Mouse (Mus musculus): ENCODE measurements around the gene Fut2.
"Not testable (repeated sequence)": the region's sequence is repeated elsewhere in the genome, so short reads cannot be mapped to it uniquely, and the experiment has no call there.

The Fut2 gene

DNA sequence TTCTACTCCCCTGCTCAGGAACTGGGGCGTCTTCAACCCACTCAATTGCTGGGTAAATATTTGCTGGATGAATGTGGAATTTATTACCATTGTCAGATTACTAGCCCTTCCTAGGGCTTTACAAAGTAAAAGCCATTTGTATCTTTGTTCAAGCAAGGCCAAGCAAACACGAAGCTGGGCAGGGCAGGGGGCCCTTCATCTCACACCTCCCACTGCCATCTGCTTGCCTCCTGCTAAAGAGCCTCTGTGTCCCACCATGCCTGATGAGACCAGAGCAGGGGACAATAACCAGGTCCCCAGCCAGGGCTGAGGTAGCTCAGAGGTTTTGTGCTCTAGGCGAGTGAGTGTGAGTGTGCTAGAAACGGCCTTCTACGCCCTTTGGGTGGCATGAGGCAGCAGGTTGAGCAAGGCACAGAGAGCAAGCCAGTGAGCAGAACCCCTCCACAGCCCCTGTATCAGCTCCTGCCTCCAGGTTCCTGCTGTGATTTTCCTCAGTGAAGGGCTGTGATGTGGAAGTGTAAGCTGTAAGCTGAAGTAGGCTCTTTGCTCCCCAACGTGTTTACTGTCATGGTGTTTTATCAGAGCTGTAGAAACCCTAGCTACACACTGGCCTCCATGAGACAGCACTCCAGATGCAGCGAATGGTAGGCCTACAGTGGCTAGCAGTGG lies 11.6 kb upstream of the Fut2 start:
- no peak for DNase-seq (ENCODE audit: low read depth)

DNA sequence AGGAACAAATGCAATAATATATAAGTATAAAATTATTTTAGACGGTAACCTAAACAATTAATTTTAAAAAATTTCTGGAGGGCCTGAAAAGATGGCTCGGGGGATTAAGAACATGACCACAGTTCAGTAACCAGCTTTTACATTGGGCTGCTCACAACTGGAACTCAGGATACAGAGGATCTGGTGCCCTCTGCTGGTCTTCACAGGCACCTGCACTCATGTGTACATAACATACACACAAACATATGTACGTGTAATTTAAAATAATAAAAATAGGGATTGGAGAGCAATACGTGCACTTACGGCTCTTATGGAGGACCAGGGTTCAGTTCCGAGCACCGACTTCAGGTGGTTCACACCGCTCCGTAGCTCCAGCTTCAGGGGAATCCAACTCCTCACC lies 2.7 kb upstream of the Fut2 start:
- no peak for DNase-seq (ENCODE audit: low read depth)

DNA sequence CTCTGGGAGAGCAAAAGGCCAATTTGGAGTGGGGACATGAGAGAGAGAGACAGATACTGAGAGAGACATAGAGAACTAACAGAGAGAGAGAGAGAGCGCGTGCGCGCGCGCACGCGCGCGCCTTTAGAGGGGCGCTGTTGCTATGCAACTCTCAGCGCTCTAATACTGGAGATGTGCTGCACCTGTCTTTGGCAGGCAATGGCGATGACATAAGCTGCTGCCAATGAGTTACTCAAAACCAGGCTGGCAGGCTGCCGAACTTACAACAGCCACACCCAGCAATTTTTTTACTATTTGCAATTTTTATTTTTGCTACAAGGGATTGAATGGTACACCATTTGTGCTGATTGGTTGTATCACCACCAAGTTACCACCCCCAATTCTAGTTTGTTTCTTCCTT lies 1.6 kb upstream of the Fut2 start:
- DNase-seq (ENCODE audit: low read depth), result no peak

DNA sequence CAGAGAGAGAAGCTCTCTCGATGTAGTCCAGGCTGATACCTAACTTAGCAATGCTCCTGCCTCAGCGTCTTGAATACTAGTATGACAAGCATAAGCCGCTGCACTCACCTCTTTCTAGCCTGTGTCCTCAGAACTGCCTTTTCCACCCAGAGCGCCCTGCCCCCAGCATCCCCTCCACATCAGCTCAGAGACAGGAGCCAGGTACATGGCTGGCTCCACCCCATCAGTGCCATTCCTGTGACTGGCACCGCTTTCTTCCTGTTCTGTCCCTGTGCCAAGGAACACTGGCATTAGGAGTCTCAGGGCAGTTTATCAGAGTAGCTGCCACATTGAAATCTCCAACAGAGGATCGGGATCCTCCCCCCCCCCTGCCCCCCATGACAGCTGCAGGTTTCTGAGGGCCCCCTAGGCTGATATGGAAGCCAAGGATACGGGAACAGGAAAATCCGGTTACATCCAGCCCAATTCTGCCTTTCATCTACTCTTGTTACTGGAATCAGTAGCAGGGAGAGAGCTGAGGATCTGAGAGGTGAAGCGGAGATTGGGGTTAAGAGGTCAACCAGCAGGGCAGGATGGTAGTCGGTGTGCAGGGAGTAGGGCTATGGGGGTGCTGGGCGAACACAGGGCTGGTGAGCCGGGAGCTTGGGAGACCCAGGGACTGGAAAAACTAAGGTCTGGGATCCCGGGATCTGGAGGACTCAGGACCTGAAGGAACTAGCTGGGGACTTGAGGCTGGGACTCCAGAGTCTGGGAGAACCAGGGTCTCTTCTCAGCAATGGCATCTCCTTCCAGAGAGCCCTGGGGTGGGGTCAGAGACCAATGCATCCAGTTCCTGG lies 673 bp downstream of the Fut2 start:
- no peak for DNase-seq (ENCODE audit: low read depth)

DNA sequence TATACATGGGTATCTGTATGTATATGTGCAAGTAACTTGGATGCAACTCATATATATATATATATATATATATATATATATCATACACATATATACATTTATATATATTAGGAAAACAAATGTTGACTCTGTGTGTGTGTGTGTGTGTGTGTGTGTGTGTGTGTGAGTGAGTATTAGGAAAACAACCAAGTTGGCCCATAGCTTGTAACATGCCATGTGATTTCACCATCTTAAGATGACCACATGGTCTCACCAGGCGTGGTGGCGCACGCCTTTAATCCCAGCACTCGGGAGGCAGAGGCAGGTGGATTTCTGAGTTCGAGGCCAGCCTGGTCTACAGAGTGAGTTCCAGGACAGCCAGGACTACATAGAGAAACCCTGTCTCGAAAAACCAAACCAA lies 4.5 kb downstream of the Fut2 start:
- not testable (repeated sequence) for DNase-seq (ENCODE audit: low read depth)

DNA sequence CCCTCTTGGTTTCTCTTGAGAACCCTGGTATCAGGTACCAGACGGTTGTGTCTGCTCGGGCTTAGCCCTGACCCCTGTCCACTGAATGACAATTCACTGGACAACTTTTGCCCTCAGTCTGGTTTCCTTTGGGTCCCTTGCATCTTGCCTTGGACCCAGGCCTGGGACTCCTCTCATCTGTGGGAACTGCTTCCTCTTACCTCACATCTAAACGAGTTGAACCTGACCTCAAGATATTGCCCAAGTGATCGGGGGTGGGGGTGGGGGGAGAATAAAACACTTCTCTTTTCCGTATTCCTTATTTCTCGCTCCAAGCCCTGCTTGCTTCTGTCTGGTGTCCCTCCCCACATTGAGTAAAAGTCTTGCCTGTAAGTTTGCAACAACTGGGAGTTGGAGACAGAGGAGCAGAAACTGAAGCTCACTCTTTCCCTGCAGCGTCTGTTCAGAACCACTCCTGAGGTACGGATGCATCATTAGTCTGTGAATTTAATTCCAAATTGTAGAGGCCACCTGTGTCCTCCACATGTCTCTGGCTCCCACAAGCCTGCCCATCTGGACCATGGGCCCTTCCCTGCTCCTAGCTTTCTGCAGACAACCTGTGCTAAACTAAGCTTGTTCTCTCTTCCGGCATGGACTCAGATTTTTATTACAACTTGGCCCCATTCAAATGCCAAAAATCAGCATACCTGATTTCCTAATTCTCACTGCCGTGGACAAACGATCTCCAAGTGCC lies 5.3 kb downstream of the Fut2 start:
- DNase-seq (ENCODE audit: low read depth), result no peak

DNA sequence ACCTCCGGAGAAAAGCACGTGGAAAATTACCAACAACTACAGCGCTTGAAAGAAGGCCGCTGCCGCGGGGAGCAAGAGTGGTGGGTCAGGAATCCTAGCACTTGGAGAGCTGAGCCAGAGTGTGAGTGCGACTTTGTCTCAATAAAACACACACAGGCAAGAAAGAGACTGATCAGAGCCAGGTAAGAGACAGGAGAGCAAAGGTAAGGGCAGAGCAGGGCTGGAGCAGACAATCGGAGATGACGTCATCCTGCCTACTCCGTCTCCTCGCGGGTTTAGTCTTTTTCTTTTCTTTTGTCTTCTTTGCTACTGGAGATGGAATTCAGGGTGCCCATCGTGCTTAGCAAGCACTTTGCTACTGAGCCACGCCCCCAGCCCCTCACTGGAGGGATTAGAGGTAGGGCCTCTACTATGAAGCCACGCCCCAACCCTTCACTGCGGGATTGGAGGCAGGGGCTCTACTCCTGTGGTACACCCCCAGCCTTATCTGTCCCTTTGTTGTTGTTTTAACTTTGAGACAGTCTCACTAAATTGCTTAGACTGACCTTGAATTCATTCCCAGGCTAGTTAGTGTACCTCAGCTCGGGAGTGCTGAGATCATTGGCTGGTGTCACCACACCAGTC lies 11.7 kb downstream of the Fut2 start:
- DNase-seq (ENCODE audit: low read depth), result no peak

DNA sequence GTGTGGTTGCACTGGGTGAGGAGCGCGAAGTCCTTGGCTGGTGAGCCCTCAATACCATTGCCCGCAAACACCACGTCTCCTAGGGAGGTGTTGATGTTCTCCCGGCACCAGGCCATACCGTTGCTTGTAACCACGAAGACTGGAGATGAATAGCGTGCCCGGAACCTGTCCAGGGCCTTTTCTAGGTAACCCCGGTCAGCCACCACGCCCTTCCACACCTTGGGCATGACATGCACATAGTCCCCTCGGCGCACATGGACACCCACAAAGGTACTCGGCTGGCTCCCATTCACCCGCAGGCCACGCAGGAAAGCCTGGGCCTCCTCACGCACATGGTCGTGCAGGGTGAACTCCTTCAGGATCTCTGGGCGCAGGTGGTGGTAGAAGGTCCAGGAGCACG lies 15.7 kb downstream of the Fut2 start:
- not testable (repeated sequence) for DNase-seq (ENCODE audit: low read depth)

DNA sequence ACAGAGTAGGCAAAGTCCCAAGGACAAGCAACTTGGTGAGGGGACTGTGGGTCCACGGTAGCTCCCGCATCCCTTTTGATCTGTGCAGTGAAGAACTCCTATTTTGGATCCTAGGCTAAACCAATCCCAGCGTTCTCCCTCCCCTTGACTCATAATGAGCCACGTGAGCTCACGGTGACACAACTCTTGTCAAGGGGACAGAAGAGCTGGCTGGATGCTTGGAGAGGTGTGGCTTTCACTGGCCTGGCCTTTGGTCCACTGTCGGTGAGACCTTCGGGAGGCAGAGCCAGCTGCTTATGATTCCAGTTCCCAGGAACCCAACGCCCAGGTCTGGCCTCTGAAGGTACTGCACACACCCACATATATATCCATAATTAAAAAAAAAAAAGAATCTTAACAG lies 16.8 kb downstream of the Fut2 start:
- DNase-seq (ENCODE audit: low read depth), result no peak

DNA sequence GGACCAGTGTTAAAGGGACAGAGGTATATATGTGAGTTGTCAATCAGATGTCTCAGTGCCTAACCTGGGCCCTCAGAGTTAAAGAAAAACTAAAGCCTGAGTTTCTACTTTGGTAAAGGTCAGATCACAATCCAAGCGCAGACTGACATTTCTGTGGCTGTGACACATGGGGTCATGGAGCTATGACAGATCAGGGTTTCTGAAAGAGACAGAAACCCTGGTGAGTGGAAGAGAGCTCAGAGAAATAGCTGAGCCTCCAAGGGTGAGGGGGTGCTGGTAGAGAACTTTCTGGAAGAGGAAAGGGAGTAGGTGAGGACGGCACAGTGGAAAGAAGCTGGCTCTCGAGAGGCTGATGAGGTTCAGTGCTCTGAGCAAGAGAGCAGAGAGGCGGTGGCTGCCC lies 19.5 kb downstream of the Fut2 start:
- no peak for DNase-seq (ENCODE audit: low read depth)

DNA sequence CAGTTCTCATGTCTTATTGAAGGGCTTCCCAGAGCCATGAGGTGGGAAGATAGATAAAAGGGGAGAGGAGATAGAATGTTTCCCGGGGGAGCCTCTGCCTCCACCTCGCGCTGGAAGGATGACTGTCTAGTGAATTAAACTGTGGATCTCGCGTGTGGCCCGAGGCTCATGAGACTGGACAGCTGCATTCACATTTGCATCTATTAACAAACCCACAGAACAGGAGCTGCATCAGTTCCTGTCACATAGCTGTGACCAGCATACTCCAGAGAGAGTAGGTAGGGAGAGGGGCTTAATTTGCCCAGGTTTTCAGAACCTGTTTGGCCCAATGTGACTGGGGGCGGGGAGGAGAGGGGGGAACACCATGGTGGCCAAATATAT lies 20.6 kb downstream of the Fut2 start:
- DNase-seq (ENCODE audit: low read depth), result no peak

DNA sequence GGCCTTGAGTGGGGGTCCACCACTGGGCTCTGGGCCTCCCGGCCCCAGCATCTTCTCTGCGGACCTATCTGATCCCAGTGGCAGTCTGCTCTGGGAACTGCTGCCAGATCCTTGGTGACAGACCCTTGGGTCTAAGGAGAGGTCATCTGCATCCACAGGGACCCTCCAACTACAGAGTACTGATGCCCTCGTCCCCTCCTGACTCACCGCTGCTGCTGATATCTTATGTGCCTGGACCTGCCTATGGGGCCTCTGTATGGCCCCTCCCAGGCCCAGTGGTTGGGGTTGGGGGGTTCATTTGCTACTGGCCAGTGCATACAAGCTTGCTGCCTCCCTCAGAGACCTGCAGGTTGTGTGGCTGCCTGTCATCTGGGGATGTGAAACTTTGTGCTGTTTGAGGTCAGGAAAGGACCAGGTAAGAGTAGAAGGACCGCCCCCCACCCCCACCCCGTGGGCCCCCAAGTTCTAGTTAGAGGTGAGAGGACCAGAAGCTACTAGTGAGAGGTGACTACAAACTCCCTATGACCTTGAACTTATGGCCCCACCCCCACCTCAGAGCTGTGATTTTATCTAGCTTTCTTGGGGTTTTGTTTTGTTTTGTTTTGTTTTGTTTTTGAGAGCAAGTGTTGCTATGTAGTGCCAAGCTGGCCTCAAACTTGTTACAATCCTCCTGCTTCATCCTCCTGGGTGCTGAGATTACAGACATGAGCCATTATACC lies 21.2 kb downstream of the Fut2 start:
- no peak for DNase-seq (ENCODE audit: low read depth)

DNA sequence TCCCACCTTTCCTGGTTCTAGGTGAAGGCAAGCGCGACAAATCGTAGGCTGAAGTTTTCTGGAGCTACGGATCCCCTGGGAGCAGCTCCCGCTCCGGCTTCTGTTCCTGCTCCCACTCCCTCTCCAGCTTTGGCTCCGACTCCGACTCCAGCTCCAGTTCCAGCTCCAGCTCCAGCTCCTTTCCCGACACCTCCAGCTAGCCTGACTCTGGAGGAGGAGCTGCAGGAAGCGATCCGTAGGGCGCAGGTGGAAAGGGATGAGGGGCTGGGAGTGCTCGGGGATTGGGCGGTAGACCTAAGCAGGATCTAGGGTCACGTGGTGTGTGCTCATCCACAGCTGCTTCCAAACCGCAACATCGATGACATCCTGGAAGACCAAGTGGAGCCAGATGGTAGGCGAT lies 22.0 kb downstream of the Fut2 start:
- no peak for DNase-seq (ENCODE audit: low read depth)

DNA sequence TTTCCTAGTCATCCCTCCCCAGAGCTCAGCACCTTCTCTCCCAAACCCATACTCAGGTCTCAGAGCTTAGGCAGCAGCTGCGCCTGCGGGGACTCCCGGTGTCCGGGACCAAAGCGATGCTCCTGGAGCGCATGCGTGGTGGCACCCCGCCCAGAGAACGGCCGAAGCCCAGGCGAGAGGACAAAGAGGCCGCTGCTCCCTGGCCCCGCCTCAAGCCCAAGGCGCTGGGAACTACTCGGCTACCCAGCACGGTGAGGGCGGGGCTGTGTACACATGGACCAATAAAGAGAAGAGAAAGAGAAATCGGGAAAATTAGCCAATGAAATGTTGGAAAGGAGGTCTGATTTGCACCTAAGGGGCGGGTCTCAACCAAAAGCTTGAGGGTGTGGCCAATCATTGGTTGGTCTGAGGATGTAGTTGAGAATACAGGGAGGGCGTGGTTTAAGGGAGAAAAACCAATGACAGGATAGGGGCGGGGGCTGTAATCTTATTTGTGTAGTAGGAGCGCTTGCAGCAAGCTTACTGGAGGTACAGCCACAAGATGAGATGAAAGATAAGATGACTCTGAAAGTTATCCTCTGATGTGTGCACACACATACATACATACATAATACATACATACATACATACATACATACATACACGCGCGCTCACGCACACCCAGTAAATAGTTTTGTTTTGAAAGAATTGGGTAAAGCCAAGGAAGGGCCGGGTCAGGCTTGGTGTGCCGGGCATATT lies 22.6 kb downstream of the Fut2 start:
- DNase-seq (ENCODE audit: low read depth), result peak; percentile 81

DNA sequence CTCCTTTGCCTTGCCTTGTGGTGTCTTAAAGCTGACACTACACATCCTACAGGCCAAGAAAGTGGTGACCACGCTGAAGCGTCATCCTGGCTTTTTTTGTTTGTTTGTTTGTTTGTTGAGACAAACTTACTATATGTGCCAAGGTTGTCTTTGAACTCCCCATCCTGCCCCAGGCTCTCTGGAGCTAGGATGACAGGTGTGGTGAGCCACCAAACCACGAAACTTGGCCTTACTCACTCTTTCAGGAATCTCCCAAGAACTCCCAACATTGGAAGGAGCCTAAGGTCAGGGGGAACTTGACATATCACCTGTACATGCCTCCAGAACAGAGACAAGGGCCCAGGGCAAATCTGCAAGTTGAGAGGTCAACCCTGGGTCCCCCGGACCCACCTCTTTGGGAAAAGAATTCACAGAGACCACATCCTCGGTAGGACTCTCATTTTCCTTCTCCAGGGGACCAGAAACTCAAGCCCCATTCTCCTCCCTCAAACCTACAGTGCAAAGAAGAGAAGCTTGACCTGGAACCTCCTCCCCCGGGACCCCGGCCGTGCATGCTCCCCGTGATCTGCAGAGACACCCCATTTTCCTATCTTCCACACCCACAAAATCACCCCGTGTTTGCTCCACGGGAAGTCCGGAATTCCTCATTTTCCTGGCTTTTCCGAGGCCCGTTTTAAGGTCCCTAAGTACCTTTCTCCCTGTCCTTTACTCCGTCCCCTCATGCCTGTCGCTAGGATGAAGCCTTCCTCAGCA lies 23.5 kb downstream of the Fut2 start:
- no peak for DNase-seq (ENCODE audit: low read depth)

DNA sequence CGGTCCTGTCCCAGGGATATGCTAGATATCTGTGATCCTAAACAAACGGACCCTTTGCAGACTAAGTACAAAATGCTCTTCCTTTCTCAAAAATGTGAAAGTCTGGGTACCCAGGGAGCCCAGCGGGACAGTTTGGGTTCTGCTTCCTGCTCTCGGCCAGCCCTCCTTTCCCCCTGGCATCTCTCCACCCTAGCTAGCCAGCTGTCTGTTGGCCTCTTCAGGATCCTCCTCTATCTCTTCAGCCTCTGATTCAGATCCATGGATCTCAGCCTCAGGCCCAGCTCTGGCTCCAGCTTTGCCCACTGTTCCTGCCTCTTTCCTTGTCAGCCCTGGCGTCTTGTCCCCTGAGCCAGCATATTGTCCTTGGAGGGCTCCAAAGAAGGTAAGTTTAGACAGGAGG lies 24.1 kb downstream of the Fut2 start:
- no peak for DNase-seq (ENCODE audit: low read depth)

DNA sequence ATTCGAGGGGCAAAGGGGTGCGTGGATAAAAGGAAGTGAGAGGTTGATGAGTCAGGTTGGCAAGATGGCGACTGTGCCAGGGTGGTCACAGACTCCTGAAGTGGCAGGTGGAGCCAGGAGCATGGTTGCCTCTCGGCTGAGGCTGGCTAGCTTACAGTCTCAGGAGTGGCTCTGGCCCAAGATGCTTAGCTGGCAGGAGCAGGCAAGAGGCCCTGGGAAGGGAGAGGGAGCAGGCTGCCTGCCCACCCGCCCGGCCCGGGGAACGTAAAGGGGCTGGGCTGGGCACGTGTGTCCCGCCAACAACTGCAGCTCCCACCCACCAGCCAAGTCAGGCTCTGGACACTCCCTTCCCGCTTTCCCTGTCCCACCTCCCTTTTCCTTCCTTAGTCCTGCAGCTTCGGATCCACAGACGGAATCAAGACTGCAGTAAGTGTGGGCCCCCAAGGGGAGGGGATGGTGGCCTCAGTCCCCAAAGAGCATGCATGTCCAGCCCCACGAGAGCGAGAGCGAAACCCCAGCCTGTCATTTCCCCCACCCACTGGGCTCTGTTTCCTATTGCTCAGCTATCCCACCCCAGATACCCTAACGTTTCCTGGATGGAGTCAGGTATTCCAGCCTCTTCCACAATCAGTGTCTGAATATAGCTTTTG lies 24.7 kb downstream of the Fut2 start:
- no peak for DNase-seq (ENCODE audit: low read depth)

DNA sequence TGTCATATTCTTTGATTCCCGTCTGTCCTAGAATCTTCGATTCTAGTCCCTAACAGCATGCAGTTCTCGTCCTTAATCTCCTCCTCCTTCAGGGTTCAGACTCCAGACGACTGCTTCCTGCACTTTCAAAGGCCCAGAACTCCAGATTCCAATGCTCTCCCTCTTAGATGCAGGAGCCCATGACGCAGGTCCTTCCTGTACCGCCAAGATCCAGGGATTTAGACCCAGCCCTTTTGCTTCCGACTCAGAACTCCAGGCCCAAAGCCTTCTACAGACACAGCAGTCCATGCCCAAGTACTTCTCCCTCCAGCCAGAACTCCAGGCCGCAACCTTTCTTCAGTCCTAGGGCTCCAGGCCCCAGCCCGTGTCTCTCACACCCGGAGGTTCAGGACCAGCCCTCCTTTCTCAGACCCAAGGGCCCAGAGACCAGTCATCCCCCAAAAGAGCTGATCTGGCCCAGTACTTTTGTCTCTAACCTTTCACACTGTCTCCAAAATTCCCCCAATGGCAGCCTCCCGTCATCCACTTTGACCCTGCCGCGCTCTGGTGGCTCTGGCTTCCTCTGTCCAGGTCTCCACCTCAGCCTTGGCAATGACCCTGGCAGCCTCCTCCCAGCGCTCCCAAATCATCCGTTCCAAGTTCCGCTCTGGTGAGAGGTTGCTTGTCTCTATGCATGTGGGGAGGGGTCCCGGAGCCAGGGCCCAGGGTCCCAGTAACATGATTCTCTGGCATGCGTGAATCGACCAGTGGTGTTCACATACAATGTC lies 25.8 kb downstream of the Fut2 start:
- no peak for DNase-seq (ENCODE audit: low read depth)

DNA sequence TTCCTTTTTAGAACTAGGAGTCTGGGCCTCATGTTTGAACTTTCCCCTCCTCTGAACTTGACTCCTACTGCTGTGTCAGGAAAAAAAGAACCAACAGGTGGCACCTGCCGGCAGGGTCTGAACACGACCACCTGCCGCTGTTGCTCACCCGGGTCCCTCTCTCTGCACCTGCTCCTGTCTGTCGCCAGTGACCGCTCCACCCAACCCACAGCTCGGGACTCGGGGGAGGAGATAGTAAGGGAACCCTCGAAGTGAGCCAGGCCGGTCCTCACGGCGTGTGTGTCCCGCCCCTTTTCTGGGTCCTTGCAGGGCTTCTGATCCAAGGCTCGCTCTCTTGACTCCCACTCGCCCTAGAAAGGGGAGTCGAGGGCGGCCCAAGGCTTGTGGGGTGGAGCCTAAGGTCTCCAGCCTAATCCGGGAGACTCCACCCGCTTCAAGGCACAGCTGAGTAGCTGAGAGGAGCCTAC lies 26.6 kb downstream of the Fut2 start, which contains the start of gene Mamstr:
TSS of gene Mamstr (plus strand) at position 417 of the 467 bp plus-strand sequence.
- DNase-seq (ENCODE audit: low read depth), result no peak
